Mouse (Mus musculus): Measurements from ENCODE around the gene Prkce. TPM values are rescaled to one million over a fixed set of nuclear protein-coding genes. Genes with fewer than 3 reads are reported as not detected.

The Prkce gene
- polyA plus RNA-seq, 1 experiment, result 1.9 TPM

DNA sequence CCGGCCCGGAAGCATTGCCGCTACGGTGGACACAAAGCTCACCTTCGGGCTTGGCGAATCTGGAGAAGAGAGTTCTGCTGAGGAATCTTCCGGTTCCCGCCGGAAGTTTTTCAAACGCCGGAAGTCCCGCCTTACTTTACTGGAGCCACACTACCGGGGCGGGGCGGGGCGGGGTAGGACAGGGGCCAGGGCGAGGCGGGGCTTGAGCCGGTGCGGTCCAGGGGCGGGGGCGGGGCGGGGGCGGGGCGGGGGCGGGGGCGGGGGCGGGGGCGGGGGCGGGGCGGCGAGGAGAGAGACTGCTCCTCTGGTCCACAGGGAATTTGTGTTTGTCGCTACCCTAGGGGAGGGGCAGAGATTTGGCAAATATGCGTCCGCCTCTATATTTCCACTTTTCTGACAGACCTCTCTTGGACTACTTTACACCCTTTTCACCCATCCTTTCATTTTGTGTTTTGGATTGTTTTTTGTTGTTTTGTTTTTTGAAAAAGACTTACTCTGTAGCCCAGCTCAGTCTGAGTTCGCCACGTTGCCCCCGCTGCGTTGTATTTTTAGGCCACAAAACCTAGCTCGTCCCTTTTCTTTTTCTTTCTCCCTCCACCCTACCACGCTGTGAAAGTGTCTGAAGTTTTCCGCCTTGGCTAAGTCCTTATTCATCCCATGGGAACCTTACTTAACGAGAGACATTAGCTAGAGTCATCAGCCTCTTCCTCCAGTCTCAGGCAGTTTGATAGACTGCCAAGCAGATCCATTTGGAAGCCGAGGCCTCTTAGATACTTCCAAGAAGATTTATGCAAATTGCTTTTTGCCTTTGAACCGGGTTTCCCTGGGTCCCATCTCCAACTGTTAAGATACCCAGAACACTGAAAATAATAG is 22.3 kb upstream of the Prkce start, which contains the start of gene Srbd1:
TSS of gene Srbd1 (minus strand) at position 97 of the 873 bp plus-strand sequence.
- no peaks in the 10 kb centered on the region for H3K27me3 ChIP-seq (ENCODE audit: control insufficient read depth, insufficient read depth, insufficient read length)
- H3K36me3 ChIP-seq (ENCODE audit: control insufficient read depth, insufficient read depth), result peaks cover 12% of the 10 kb centered on the region
- peak within 1 kb of the TSS; percentile 37 for H3ac ChIP-seq (ENCODE audit: control insufficient read depth, insufficient read length)
- TF ChIP-seq POLR2AphosphoS2 (IDR thresholded peaks at IDR 0.05; ENCODE audit: insufficient read length, low read depth) (no peak), POLR2A (IDR thresholded peaks at IDR 0.05; ENCODE audit: insufficient read length, low read depth) (peak; percentile 22), MYOD1 (IDR thresholded peaks at IDR 0.05; ENCODE audit: control insufficient read depth in 1 of 3, insufficient read length in 2 of 3, low read depth in 2 of 3) (no peak), TCF3 (IDR thresholded peaks at IDR 0.05; ENCODE audit: insufficient read length, low read depth) (no peak), CEBPB (IDR thresholded peaks at IDR 0.05; ENCODE audit: insufficient read depth, poor library complexity, severe bottlenecking) (no peak), MYOG (IDR thresholded peaks at IDR 0.05; ENCODE audit: control insufficient read depth in 1 of 3, insufficient read depth in 1 of 3, insufficient read length in 2 of 3, low read depth in 2 of 3) (no peak), REST (IDR thresholded peaks at IDR 0.05; ENCODE audit: insufficient read depth, insufficient read length) (no peak), USF1 (IDR thresholded peaks at IDR 0.05; ENCODE audit: low read depth) (no peak), E2F4 (IDR thresholded peaks at IDR 0.05; ENCODE audit: insufficient read depth) (peak; percentile 82), TCF12 (IDR thresholded peaks at IDR 0.05; ENCODE audit: insufficient read depth, poor library complexity, severe bottlenecking) (no peak), SRF (IDR thresholded peaks at IDR 0.05; ENCODE audit: control insufficient read depth, insufficient read length, low read depth) (no peak), MAX (IDR thresholded peaks at IDR 0.05; ENCODE audit: low read depth) (no peak)
- peak within 1 kb of the TSS; percentile 89 for H3K4me2 ChIP-seq (ENCODE audit: low read depth)
- peaks cover 20% of the 10 kb centered on the region for H3K79me2 ChIP-seq (ENCODE audit: control insufficient read depth, insufficient read depth)
- peak within 1 kb of the TSS; percentile 83 for H3K4me3 ChIP-seq

GRCm38 (mm10) chr17:86149726-86150125 is 17.9 kb upstream of the Prkce start:
- H3K36me3 ChIP-seq (ENCODE audit: control insufficient read depth, insufficient read depth), result no peaks in the 10 kb centered on the region
- no peak overlapping the region for H3K4me2 ChIP-seq (ENCODE audit: low read depth)
- H3K4me3 ChIP-seq, result no peak overlapping the region
- TF ChIP-seq USF1 (IDR thresholded peaks at IDR 0.05; ENCODE audit: low read depth) (no peak), POLR2AphosphoS2 (IDR thresholded peaks at IDR 0.05; ENCODE audit: insufficient read length, low read depth) (no peak), E2F4 (IDR thresholded peaks at IDR 0.05; ENCODE audit: insufficient read depth) (no peak), TCF3 (IDR thresholded peaks at IDR 0.05; ENCODE audit: insufficient read length, low read depth) (no peak), MYOD1 (IDR thresholded peaks at IDR 0.05; ENCODE audit: control insufficient read depth in 1 of 3, insufficient read length in 2 of 3, low read depth in 2 of 3) (no peak), POLR2A (IDR thresholded peaks at IDR 0.05; ENCODE audit: insufficient read length, low read depth) (no peak)
- no peak overlapping the region for H3ac ChIP-seq (ENCODE audit: control insufficient read depth, insufficient read length)
- H3K79me2 ChIP-seq (ENCODE audit: control insufficient read depth, insufficient read depth), result no peaks in the 10 kb centered on the region
- no peaks in the 10 kb centered on the region for H3K27me3 ChIP-seq (ENCODE audit: control insufficient read depth, insufficient read depth, insufficient read length)

GRCm38 (mm10) chr17:86150867-86151348 is 16.7 kb upstream of the Prkce start:
- Histone ChIP-seq H3K79me2 (ENCODE audit: control insufficient read depth, insufficient read depth) (no peaks in the 10 kb centered on the region), H3ac (ENCODE audit: control insufficient read depth, insufficient read length) (no peak overlapping the region), H3K4me2 (ENCODE audit: low read depth) (peak overlapping the region; percentile 53), H3K27me3 (ENCODE audit: control insufficient read depth, insufficient read depth, insufficient read length) (peaks cover 2% of the 10 kb centered on the region), H3K4me3 (no peak overlapping the region), H3K36me3 (ENCODE audit: control insufficient read depth, insufficient read depth) (no peaks in the 10 kb centered on the region)
- TF ChIP-seq POLR2A (IDR thresholded peaks at IDR 0.05; ENCODE audit: insufficient read length, low read depth) (no peak), MAX (IDR thresholded peaks at IDR 0.05; ENCODE audit: low read depth) (peak; percentile 24)

GRCm38 (mm10) chr17:86156999-86157398 is 10.6 kb upstream of the Prkce start:
- no peaks in the 10 kb centered on the region for H3K79me2 ChIP-seq (ENCODE audit: control insufficient read depth, insufficient read depth)

More at GRCm38 (mm10) chr17:86156999-86157398, 10.6 kb upstream of the Prkce start:
- Histone ChIP-seq H3K4me2 (ENCODE audit: low read depth) (no peak overlapping the region), H3K36me3 (ENCODE audit: control insufficient read depth, insufficient read depth) (no peaks in the 10 kb centered on the region), H3K27me3 (ENCODE audit: control insufficient read depth, insufficient read depth, insufficient read length) (peaks cover 4% of the 10 kb centered on the region), H3ac (ENCODE audit: control insufficient read depth, insufficient read length) (no peak overlapping the region), H3K4me3 (no peak overlapping the region)
- no peak for TF ChIP-seq E2F4 (IDR thresholded peaks at IDR 0.05; ENCODE audit: insufficient read depth)
- TF ChIP-seq POLR2A (IDR thresholded peaks at IDR 0.05; ENCODE audit: insufficient read length, low read depth), result no peak
- TF ChIP-seq TCF12 (IDR thresholded peaks at IDR 0.05; ENCODE audit: insufficient read depth, poor library complexity, severe bottlenecking), result no peak
- no peak for TF ChIP-seq USF1 (IDR thresholded peaks at IDR 0.05; ENCODE audit: low read depth)
- TF ChIP-seq TCF3 (IDR thresholded peaks at IDR 0.05; ENCODE audit: insufficient read length, low read depth), result no peak
- no peak for TF ChIP-seq MYOD1 (IDR thresholded peaks at IDR 0.05; ENCODE audit: control insufficient read depth in 1 of 3, insufficient read length in 2 of 3, low read depth in 2 of 3)
- no peak for TF ChIP-seq SRF (IDR thresholded peaks at IDR 0.05; ENCODE audit: control insufficient read depth, insufficient read length, low read depth)
- no peak for TF ChIP-seq CEBPB (IDR thresholded peaks at IDR 0.05; ENCODE audit: insufficient read depth, poor library complexity, severe bottlenecking)
- TF ChIP-seq REST (IDR thresholded peaks at IDR 0.05; ENCODE audit: insufficient read depth, insufficient read length), result no peak
- TF ChIP-seq MYOG (IDR thresholded peaks at IDR 0.05; ENCODE audit: control insufficient read depth in 1 of 3, insufficient read depth in 1 of 3, insufficient read length in 2 of 3, low read depth in 2 of 3), result no peak
- no peak for TF ChIP-seq MAX (IDR thresholded peaks at IDR 0.05; ENCODE audit: low read depth)
- no peak for TF ChIP-seq POLR2AphosphoS2 (IDR thresholded peaks at IDR 0.05; ENCODE audit: insufficient read length, low read depth)
